ENCODE assay signal across 8 mouse cellular contexts in the genomic region with DNA sequence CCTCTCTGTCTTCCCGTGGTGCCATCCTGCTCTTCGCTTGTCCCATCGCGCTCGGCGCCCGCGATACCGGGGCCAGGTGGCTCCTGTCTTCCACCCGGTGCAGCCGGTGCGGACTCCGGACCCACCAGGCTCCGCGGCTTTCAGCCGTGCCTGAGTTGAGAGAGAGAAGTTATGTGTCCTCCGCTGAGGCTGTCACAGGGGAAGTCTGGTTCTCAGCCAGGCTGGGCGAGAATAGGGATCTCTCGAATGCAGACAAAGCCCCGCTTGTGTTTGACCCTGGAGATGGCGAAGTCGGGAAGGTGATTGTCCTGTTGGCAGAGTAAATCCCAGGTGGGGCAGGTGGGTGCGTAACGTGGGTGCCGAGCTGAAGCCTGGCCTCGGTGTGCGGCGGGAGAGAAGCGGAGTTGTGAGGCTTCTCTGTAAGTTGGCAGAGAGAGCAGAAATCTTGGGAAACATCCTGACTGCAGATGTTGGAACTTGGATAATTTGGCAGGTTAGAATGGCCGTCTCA. TPM values are rescaled to one million over a fixed set of nuclear protein-coding genes. Genes with fewer than 3 reads are reported as not detected.
DNase-seq lines count a peak whose midpoint lies in the region; ATAC-seq and TF ChIP-seq lines count a peak whose summit lies in the region.

No protein-coding gene starts in this region.

- H3K36me3 ChIP-seq in forebrain, postnatal 0 days (ENCODE audit: insufficient read depth): no peaks in the 10 kb centered on the region
- H3K36me3 ChIP-seq in hindbrain, embryonic 10.5 days: no peaks in the 10 kb centered on the region
- H3K36me3 ChIP-seq in limb, embryonic 15.5 days: no peaks in the 10 kb centered on the region
- H3K36me3 ChIP-seq in midbrain, embryonic 14.5 days (ENCODE audit: control insufficient read depth, insufficient read depth, low read length): no peaks in the 10 kb centered on the region
- H3K36me3 ChIP-seq in stomach, postnatal 0 days (ENCODE audit: control insufficient read depth, insufficient read depth, low read length): no peaks in the 10 kb centered on the region

- H3K27ac ChIP-seq in forebrain, postnatal 0 days (ENCODE audit: low read depth, low read length): no peak overlapping the region
- H3K27ac ChIP-seq in hindbrain, embryonic 10.5 days: peak overlapping the region; percentile 93
- H3K27ac ChIP-seq in limb, embryonic 15.5 days: peak overlapping the region; percentile 72
- H3K27ac ChIP-seq in midbrain, embryonic 14.5 days (replicated peaks; ENCODE audit: low read depth, low read length): no peak overlapping the region
- peak overlapping the region; percentile 78 for H3K27ac ChIP-seq in stomach, postnatal 0 days (replicated peaks)

- WGBS in forebrain, postnatal 0 days: 2% methylated on average over 30 of the region's 30 CpGs
- WGBS in hindbrain, embryonic 10.5 days: 2% methylated on average over 30 of the region's 30 CpGs
- under 1% methylated on average over 30 of the region's 30 CpGs for WGBS in limb, embryonic 15.5 days
- WGBS in midbrain, embryonic 14.5 days: 1% methylated on average over 30 of the region's 30 CpGs
- WGBS in stomach, postnatal 0 days: under 1% methylated on average over 30 of the region's 30 CpGs

- no peak for TF ChIP-seq CTCF in forebrain, postnatal 0 days (IDR thresholded peaks at IDR 0.05; ENCODE audit: low read depth)
- no peak for TF ChIP-seq CTCF in stomach, postnatal 0 days (IDR thresholded peaks at IDR 0.05; ENCODE audit: low read depth)

- peak; percentile 26 for DNase-seq in MN1 (ENCODE audit: low spot score)
- peak; percentile 62 for DNase-seq in adrenal gland, adult 2 months
- peak; percentile 38 for DNase-seq in forebrain, postnatal 0 days
- DNase-seq in hindbrain, embryonic 10.5 days (ENCODE audit: low spot score): peak; percentile 61
- DNase-seq in midbrain, embryonic 14.5 days: peak; percentile 70
- peak; percentile 66 for DNase-seq in stomach, postnatal 0 days (ENCODE audit: low spot score)
- DNase-seq in layer of hippocampus, adult 18-20 months (ENCODE audit: low spot score in 2 of 2): no peak

- H3K4me3 ChIP-seq in forebrain, postnatal 0 days (ENCODE audit: low read depth, low read length): peak overlapping the region; percentile 56
- H3K4me3 ChIP-seq in hindbrain, embryonic 10.5 days: peak overlapping the region; percentile 80
- H3K4me3 ChIP-seq in limb, embryonic 15.5 days: peak overlapping the region; percentile 84
- peak overlapping the region; percentile 62 for H3K4me3 ChIP-seq in midbrain, embryonic 14.5 days (replicated peaks; ENCODE audit: low read depth, low read length)
- H3K4me3 ChIP-seq in stomach, postnatal 0 days (ENCODE audit: low read depth, low read length): peak overlapping the region; percentile 86

- no peaks in the 10 kb centered on the region for H3K9me3 ChIP-seq in forebrain, postnatal 0 days (ENCODE audit: low read length)
- H3K9me3 ChIP-seq in hindbrain, embryonic 10.5 days: no peaks in the 10 kb centered on the region
- H3K9me3 ChIP-seq in limb, embryonic 15.5 days: no peaks in the 10 kb centered on the region
- no peaks in the 10 kb centered on the region for H3K9me3 ChIP-seq in midbrain, embryonic 14.5 days (ENCODE audit: control insufficient read depth, low read length)
- H3K9me3 ChIP-seq in stomach, postnatal 0 days (ENCODE audit: control insufficient read depth, low read length): no peaks in the 10 kb centered on the region

- H3K27me3 ChIP-seq in forebrain, postnatal 0 days (ENCODE audit: insufficient read depth, low read length): no peaks in the 10 kb centered on the region; the same call in 1 of the 2 replicates
- H3K27me3 ChIP-seq in hindbrain, embryonic 10.5 days (ENCODE audit: insufficient read depth, poor library complexity, severe bottlenecking): no peaks in the 10 kb centered on the region
- no peaks in the 10 kb centered on the region for H3K27me3 ChIP-seq in limb, embryonic 15.5 days
- no peaks in the 10 kb centered on the region for H3K27me3 ChIP-seq in midbrain, embryonic 14.5 days (ENCODE audit: control insufficient read depth, insufficient read depth, low read length)
- no peaks in the 10 kb centered on the region for H3K27me3 ChIP-seq in stomach, postnatal 0 days (ENCODE audit: control insufficient read depth, insufficient read depth, low read length)

- peaks cover 7% of the 10 kb centered on the region; the same call in 1 of the 2 replicates for H3K4me1 ChIP-seq in forebrain, postnatal 0 days (ENCODE audit: insufficient read depth)
- H3K4me1 ChIP-seq in hindbrain, embryonic 10.5 days (replicated peaks): peaks cover 31% of the 10 kb centered on the region
- H3K4me1 ChIP-seq in limb, embryonic 15.5 days: peaks cover 15% of the 10 kb centered on the region
- no peaks in the 10 kb centered on the region for H3K4me1 ChIP-seq in midbrain, embryonic 14.5 days (ENCODE audit: control insufficient read depth, insufficient read depth, low read length)
- no peaks in the 10 kb centered on the region; the same call in 1 of the 2 replicates for H3K4me1 ChIP-seq in stomach, postnatal 0 days (replicated peaks; ENCODE audit: control insufficient read depth, insufficient read depth)

- no peak for TF ChIP-seq EP300 in stomach, postnatal 0 days (optimal IDR thresholded peaks at IDR 0.05)

- H3K4me2 ChIP-seq in forebrain, postnatal 0 days (ENCODE audit: low read depth): peak overlapping the region; percentile 100
- H3K4me2 ChIP-seq in limb, embryonic 15.5 days: peak overlapping the region; percentile 78
- peak overlapping the region; percentile 99 for H3K4me2 ChIP-seq in midbrain, embryonic 14.5 days (ENCODE audit: low read length)
- peak overlapping the region; percentile 99 for H3K4me2 ChIP-seq in stomach, postnatal 0 days (replicated peaks; ENCODE audit: low read depth)

- H3K9ac ChIP-seq in forebrain, postnatal 0 days: peak overlapping the region; percentile 51
- peak overlapping the region; percentile 64 for H3K9ac ChIP-seq in limb, embryonic 15.5 days
- H3K9ac ChIP-seq in midbrain, embryonic 14.5 days (replicated peaks; ENCODE audit: low read length): peak overlapping the region; percentile 60
- H3K9ac ChIP-seq in stomach, postnatal 0 days (ENCODE audit: low read length): peak overlapping the region; percentile 78

- peak; percentile 28; the same call in 1 of the 2 replicates for ATAC-seq in forebrain, postnatal 0 days
- no peak for ATAC-seq in limb, embryonic 15.5 days (ENCODE audit: insufficient number of reproducible peaks, low FRiP score, low TSS enrichment, low read depth)
- peak; percentile 50; the same call in 1 of the 2 replicates for ATAC-seq in midbrain, embryonic 14.5 days (ENCODE audit: low FRiP score, low TSS enrichment)
- ATAC-seq in stomach, postnatal 0 days (ENCODE audit: low FRiP score, low TSS enrichment): peak; percentile 57

RNA-seq across cellular contexts. Expression of a gene that starts 0.6 kb away (rescaled TPM):
- total RNA-seq in adrenal gland, adult 2 months (2021): 10 to 100 TPM; 28.0 to 63.4 TPM
- polyA plus RNA-seq in adrenal gland, adult 2 months (2012; rRNA removed): 5.6 and 6.9 TPM in 2 replicates
- total RNA-seq in forebrain, postnatal 0 days (2014; rRNA removed): 6.2 and 8.9 TPM in 2 replicates
- 8.8 and 10.2 TPM in 2 replicates for polyA plus RNA-seq in forebrain, postnatal 0 days (2015; fragmentation: Nextera tagmentation; extraction: Ambion mirVana)
- polyA plus RNA-seq in hindbrain, embryonic 10.5 days (2016; fragmentation: Nextera tagmentation; extraction: Ambion mirVana): 22.5 and 30.7 TPM in 2 replicates
- 33.8 and 37.2 TPM in 2 replicates for polyA plus RNA-seq in limb, embryonic 15.5 days (2015; fragmentation: Nextera tagmentation; extraction: Ambion mirVana)
- polyA plus RNA-seq in midbrain, embryonic 14.5 days (2014; fragmentation: Nextera tagmentation; extraction: Ambion mirVana): 5.3 and 13.8 TPM in 2 replicates
- polyA plus RNA-seq in stomach, postnatal 0 days (2015; fragmentation: Nextera tagmentation; extraction: Ambion mirVana): 17.3 and 18.6 TPM in 2 replicates
- total RNA-seq in layer of hippocampus, adult 18-20 months (2021): 1 to 10 TPM; 5.5 to 6.3 TPM

Comparison
In these comparisons a context has a peak if more than half of its experiments do, and no peak if none do; other contexts are left out.
1. DNase-seq: peak in MN1 (single experiment), adrenal gland, adult 2 months (single experiment), forebrain, postnatal 0 days (single experiment), hindbrain, embryonic 10.5 days (single experiment), midbrain, embryonic 14.5 days (single experiment) and stomach, postnatal 0 days (single experiment); none in layer of hippocampus, adult 18-20 months (0 of 2).
2. H3K27ac ChIP-seq: peak in hindbrain, embryonic 10.5 days (single experiment), limb, embryonic 15.5 days (single experiment) and stomach, postnatal 0 days (single experiment); none in forebrain, postnatal 0 days (single experiment) and midbrain, embryonic 14.5 days (single experiment).
3. Peak in every context shown above with its lines, with median percentiles within 50 percentile points of each other: H3K4me2 ChIP-seq, H3K4me3 ChIP-seq and H3K9ac ChIP-seq.